Mouse (Mus musculus): ENCODE measurements around the gene Gm7534. TPM values are rescaled to one million over a fixed set of nuclear protein-coding genes. Genes with fewer than 3 reads are reported as not detected.
"Not testable (repeated sequence)": the region's sequence is repeated elsewhere in the genome, so short reads cannot be mapped to it uniquely, and the experiment has no call there.

Gm7534 gene
- polyA plus RNA-seq, 1 experiment from 2014 or later = not detected

DNA sequence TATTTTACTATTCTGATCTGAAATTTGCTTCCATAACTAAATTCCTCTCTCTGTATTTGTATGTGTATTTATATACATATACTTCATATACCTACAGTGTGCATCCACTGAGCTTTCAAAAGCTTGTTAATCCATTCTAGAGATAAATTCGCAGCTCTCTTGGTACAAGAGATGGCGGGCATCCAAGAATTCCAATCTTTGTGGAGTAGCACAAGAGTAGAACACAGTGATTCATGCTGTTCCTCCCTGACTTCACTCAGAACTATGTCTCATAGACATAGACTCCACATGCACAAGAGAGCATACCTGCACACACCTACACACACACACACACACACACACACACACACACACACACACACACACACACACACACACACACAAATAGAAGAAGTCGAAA, 30.4 kb downstream of the Gm7534 start:
- no peak overlapping the region for H3K4me3 ChIP-seq (ENCODE audit: low read length)
- H3K4me1 ChIP-seq (ENCODE audit: control insufficient read depth, insufficient read depth, low read length) = no peaks in the 10 kb centered on the region
- H3K27ac ChIP-seq (ENCODE audit: low read length) = no peak overlapping the region
- H3K4me2 ChIP-seq (ENCODE audit: low read depth, low read length) = no peak overlapping the region
- no peaks in the 10 kb centered on the region for H3K27me3 ChIP-seq (replicated peaks; ENCODE audit: control insufficient read depth, insufficient read depth, low read length)
- H3K9ac ChIP-seq (ENCODE audit: low read depth, low read length) = no peak overlapping the region
- 68% methylated on average over 3 of the region's 3 CpGs for WGBS
- ATAC-seq = no peak
- no peaks in the 10 kb centered on the region for H3K36me3 ChIP-seq (ENCODE audit: control insufficient read depth, insufficient read depth, low read length)
- no peaks in the 10 kb centered on the region for H3K9me3 ChIP-seq (ENCODE audit: control insufficient read depth, low read length)

GRCm38 (mm10) chr4:134166906-134167305, 35.9 kb downstream of the Gm7534 start:
- 94% methylated on average over 3 of the region's 3 CpGs for WGBS

DNA sequence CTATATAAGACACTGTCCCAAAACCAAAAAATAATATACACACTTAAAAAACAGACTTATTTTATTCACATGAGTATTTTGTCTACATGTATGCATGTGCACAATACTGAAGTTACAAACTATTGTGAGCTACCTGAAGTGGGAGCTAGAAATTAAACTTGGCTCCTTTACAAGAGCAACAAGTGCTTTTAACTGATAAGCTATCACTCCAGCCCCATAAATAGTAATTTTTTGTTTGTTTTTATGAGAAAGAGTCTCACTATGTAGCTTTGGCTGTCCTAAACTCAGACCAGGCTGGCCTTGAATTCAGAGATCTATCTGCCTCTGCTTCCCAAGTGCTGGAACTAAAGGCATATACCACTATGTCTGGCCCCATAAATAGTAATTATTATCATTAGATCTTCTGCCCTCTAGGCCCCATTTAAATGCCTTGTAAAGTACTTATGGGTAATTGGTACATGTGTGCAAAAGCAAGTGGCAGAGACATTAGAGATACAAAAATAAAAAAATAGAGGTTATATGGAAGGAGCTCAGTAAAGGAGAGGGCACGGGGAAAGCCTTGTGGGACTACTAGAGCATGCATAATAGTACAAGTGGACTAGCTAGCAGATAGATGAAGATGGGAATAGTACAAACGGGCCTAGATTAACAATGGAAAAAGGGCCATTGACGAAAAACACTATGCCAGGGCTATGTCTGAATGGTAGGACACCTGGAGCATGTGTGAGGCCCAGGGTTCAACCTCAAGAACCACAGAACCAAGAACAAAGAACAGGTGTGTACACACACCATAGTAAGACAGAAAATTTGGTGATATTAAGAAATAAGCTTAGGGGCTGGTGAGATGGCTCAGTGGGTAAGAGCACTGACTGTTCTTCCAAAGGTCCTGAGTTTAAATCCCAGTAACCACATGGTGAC, 37.0 kb downstream of the Gm7534 start:
- H3K9ac ChIP-seq (ENCODE audit: low read depth, low read length) = no peak overlapping the region
- H3K27ac ChIP-seq (ENCODE audit: low read length) = peak overlapping the region; percentile 48; the same call in 1 of the 2 replicates
- no peaks in the 10 kb centered on the region for H3K36me3 ChIP-seq (ENCODE audit: control insufficient read depth, insufficient read depth, low read length)
- H3K27me3 ChIP-seq (replicated peaks; ENCODE audit: control insufficient read depth, insufficient read depth, low read length) = no peaks in the 10 kb centered on the region
- no peaks in the 10 kb centered on the region for H3K9me3 ChIP-seq (ENCODE audit: control insufficient read depth, low read length)
- peak; percentile 50 for ATAC-seq
- no peak overlapping the region for H3K4me3 ChIP-seq (ENCODE audit: low read length)
- H3K4me1 ChIP-seq (ENCODE audit: control insufficient read depth, insufficient read depth, low read length) = 0 out of 2 replicates have a peak, but pooled peaks cover 5% of the 10 kb centered on the region
- no peak overlapping the region for H3K4me2 ChIP-seq (ENCODE audit: low read depth, low read length)
- WGBS = 84% methylated on average over 3 of the region's 3 CpGs

More at GRCm38 (mm10) chr4:134166906-134167305, 35.9 kb downstream of the Gm7534 start:
- no peak overlapping the region for H3K4me3 ChIP-seq (ENCODE audit: low read length)
- H3K27ac ChIP-seq (ENCODE audit: low read length) = no peak overlapping the region
- no peak overlapping the region for H3K4me2 ChIP-seq (ENCODE audit: low read depth, low read length)
- no peaks in the 10 kb centered on the region for H3K27me3 ChIP-seq (replicated peaks; ENCODE audit: control insufficient read depth, insufficient read depth, low read length)
- H3K9me3 ChIP-seq (ENCODE audit: control insufficient read depth, low read length) = no peaks in the 10 kb centered on the region
- no peak for ATAC-seq
- no peaks in the 10 kb centered on the region for H3K36me3 ChIP-seq (ENCODE audit: control insufficient read depth, insufficient read depth, low read length)
- 0 out of 2 replicates have a peak, but pooled peaks cover 5% of the 10 kb centered on the region for H3K4me1 ChIP-seq (ENCODE audit: control insufficient read depth, insufficient read depth, low read length)
- H3K9ac ChIP-seq (ENCODE audit: low read depth, low read length) = no peak overlapping the region

- no peaks in the 10 kb centered on the region for H3K9me3 ChIP-seq (ENCODE audit: control insufficient read depth, low read length)
- 0 out of 2 replicates have a peak, but pooled peaks cover 5% of the 10 kb centered on the region for H3K4me1 ChIP-seq (ENCODE audit: control insufficient read depth, insufficient read depth, low read length)
- WGBS = 62% methylated on average over 6 of the region's 6 CpGs
- ATAC-seq = peak; percentile 84
- no peaks in the 10 kb centered on the region for H3K36me3 ChIP-seq (ENCODE audit: control insufficient read depth, insufficient read depth, low read length)
- 0 out of 2 replicates have a peak overlapping the region, but pooled peaks have one; percentile 14 for H3K4me2 ChIP-seq (ENCODE audit: low read depth, low read length)
- no peak overlapping the region for H3K4me3 ChIP-seq (ENCODE audit: low read length)
- no peaks in the 10 kb centered on the region for H3K27me3 ChIP-seq (replicated peaks; ENCODE audit: control insufficient read depth, insufficient read depth, low read length)
- peak overlapping the region; percentile 81 for H3K27ac ChIP-seq (ENCODE audit: low read length)
- no peak overlapping the region for H3K9ac ChIP-seq (ENCODE audit: low read depth, low read length)
Measured at GRCm38 (mm10) chr4:134165024-134165423, 37.8 kb downstream of the Gm7534 start.

- H3K27ac ChIP-seq (ENCODE audit: low read length) = peak overlapping the region; percentile 81
- H3K4me1 ChIP-seq (ENCODE audit: control insufficient read depth, insufficient read depth, low read length) = 0 out of 2 replicates have a peak, but pooled peaks cover 5% of the 10 kb centered on the region
- H3K9me3 ChIP-seq (ENCODE audit: control insufficient read depth, low read length) = no peaks in the 10 kb centered on the region
- H3K36me3 ChIP-seq (ENCODE audit: control insufficient read depth, insufficient read depth, low read length) = no peaks in the 10 kb centered on the region
- no peaks in the 10 kb centered on the region for H3K27me3 ChIP-seq (replicated peaks; ENCODE audit: control insufficient read depth, insufficient read depth, low read length)
- H3K4me3 ChIP-seq (ENCODE audit: low read length) = no peak overlapping the region
- 0 out of 2 replicates have a peak overlapping the region, but pooled peaks have one; percentile 14 for H3K4me2 ChIP-seq (ENCODE audit: low read depth, low read length)
- 84% methylated on average over 5 of the region's 6 CpGs for WGBS
- no peak overlapping the region for H3K9ac ChIP-seq (ENCODE audit: low read depth, low read length)
- peak; percentile 71 for ATAC-seq
Measured at GRCm38 (mm10) chr4:134164591-134164990, 38.2 kb downstream of the Gm7534 start.

DNA sequence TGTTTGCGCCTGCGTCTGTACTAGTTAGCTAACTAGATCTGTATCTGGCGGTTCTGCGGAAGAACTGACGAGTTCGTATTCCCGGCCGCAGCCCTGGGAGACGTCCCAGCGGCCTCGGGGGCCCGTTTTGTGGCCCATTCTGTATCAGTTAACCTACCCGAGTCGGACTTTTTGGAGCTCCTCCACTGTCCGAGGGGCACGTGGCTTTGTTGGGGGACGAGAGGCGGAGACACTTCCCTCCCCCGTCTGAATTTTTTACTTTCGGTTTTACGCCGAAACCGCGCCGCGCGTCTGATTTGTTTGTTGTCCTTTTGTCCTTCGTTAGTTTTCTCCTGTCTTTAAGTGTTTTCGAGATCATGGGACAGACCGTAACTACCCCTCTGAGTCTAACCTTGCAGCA, 42.7 kb downstream of the Gm7534 start:
- not testable (repeated sequence) for H3K27ac ChIP-seq (ENCODE audit: low read length); H3K4me2 ChIP-seq (ENCODE audit: low read depth, low read length); H3K27me3 ChIP-seq (replicated peaks; ENCODE audit: control insufficient read depth, insufficient read depth, low read length); ATAC-seq; H3K9me3 ChIP-seq (ENCODE audit: control insufficient read depth, low read length); H3K4me1 ChIP-seq (ENCODE audit: control insufficient read depth, insufficient read depth, low read length); H3K36me3 ChIP-seq (ENCODE audit: control insufficient read depth, insufficient read depth, low read length)
- WGBS = 8% methylated on average over 29 of the region's 30 CpGs
- peak overlapping the region; percentile 64; the same call in 1 of the 2 replicates for H3K9ac ChIP-seq (ENCODE audit: low read depth, low read length)
- H3K4me3 ChIP-seq (ENCODE audit: low read length) = peak overlapping the region; percentile 54

- no peak overlapping the region for H3K9ac ChIP-seq (ENCODE audit: low read depth, low read length)
- peak; percentile 44 for ATAC-seq
- no peak overlapping the region for H3K4me3 ChIP-seq (ENCODE audit: low read length)
- H3K27me3 ChIP-seq (replicated peaks; ENCODE audit: control insufficient read depth, insufficient read depth, low read length) = no peaks in the 10 kb centered on the region
- H3K9me3 ChIP-seq (ENCODE audit: control insufficient read depth, low read length) = no peaks in the 10 kb centered on the region
- peaks cover 7% of the 10 kb centered on the region; the same call in 1 of the 2 replicates for H3K4me1 ChIP-seq (ENCODE audit: control insufficient read depth, insufficient read depth, low read length)
- no peak overlapping the region for H3K4me2 ChIP-seq (ENCODE audit: low read depth, low read length)
- H3K27ac ChIP-seq (ENCODE audit: low read length) = no peak overlapping the region
- H3K36me3 ChIP-seq (ENCODE audit: control insufficient read depth, insufficient read depth, low read length) = peaks cover 7% of the 10 kb centered on the region
- 88% methylated on average over 6 of the region's 6 CpGs for WGBS
Measured at GRCm38 (mm10) chr4:134158774-134159173, 44.0 kb downstream of the Gm7534 start.

- no peak for ATAC-seq
Measured at GRCm38 (mm10) chr4:134157558-134157957, 45.2 kb downstream of the Gm7534 start.

GRCm38 (mm10) chr4:134156744-134157143, 46.1 kb downstream of the Gm7534 start:
- H3K4me1 ChIP-seq (ENCODE audit: control insufficient read depth, insufficient read depth, low read length) = peaks cover 7% of the 10 kb centered on the region; the same call in 1 of the 2 replicates
- H3K36me3 ChIP-seq (ENCODE audit: control insufficient read depth, insufficient read depth, low read length) = peaks cover 9% of the 10 kb centered on the region
- no peak overlapping the region for H3K4me2 ChIP-seq (ENCODE audit: low read depth, low read length)
- H3K27ac ChIP-seq (ENCODE audit: low read length) = no peak overlapping the region
- no peak overlapping the region for H3K4me3 ChIP-seq (ENCODE audit: low read length)
- WGBS = 70% methylated on average over 8 of the region's 8 CpGs
- no peak for ATAC-seq
- H3K27me3 ChIP-seq (replicated peaks; ENCODE audit: control insufficient read depth, insufficient read depth, low read length) = no peaks in the 10 kb centered on the region
- H3K9ac ChIP-seq (ENCODE audit: low read depth, low read length) = no peak overlapping the region
- no peaks in the 10 kb centered on the region for H3K9me3 ChIP-seq (ENCODE audit: control insufficient read depth, low read length)

More at GRCm38 (mm10) chr4:134157558-134157957, 45.2 kb downstream of the Gm7534 start:
- Histone ChIP-seq H3K36me3 (ENCODE audit: control insufficient read depth, insufficient read depth, low read length) (peaks cover 7% of the 10 kb centered on the region), H3K4me3 (ENCODE audit: low read length) (no peak overlapping the region), H3K4me1 (ENCODE audit: control insufficient read depth, insufficient read depth, low read length) (peaks cover 7% of the 10 kb centered on the region; the same call in 1 of the 2 replicates), H3K9ac (ENCODE audit: low read depth, low read length) (no peak overlapping the region), H3K9me3 (ENCODE audit: control insufficient read depth, low read length) (no peaks in the 10 kb centered on the region), H3K27ac (ENCODE audit: low read length) (no peak overlapping the region), H3K27me3 (replicated peaks; ENCODE audit: control insufficient read depth, insufficient read depth, low read length) (no peaks in the 10 kb centered on the region), H3K4me2 (ENCODE audit: low read depth, low read length) (no peak overlapping the region)
- 84% methylated on average over 2 of the region's 2 CpGs for WGBS
